Mouse (Mus musculus) liver, adult 2 months (tissue): ENCODE results near the gene Rph3al. TPM values are rescaled to one million over a fixed set of nuclear protein-coding genes. Genes with fewer than 3 reads are reported as not detected.

Experiments
- DNase-seq: peaks from one replicate; pipeline ENCODE4 v3.0.0-alpha.2; 2011; ENCODE audit warnings: low read depth, low spot score; ENCODE audit errors: extremely low read depth
- H3K27ac ChIP-seq: fragments of 200-500 bp; replicated peaks from 2 replicates; pipeline ENCODE4 v1.5.1; 2012; ENCODE audit warnings: low read depth, mild to moderate bottlenecking, control low read depth, inconsistent platforms, low read length; ENCODE audit not compliant: insufficient read depth
- H3K27me3 ChIP-seq: fragments of 200-500 bp; 2 replicates; pipeline ENCODE4 v1.6.1; 2012; ENCODE audit warnings: mild to moderate bottlenecking, moderate library complexity, low read length, inconsistent platforms; ENCODE audit not compliant: control insufficient read depth, insufficient read depth
- H3K36me3 ChIP-seq: fragments of 200-500 bp; 2 replicates; pipeline ENCODE4 v1.6.1; 2012; ENCODE audit warnings: low read length, inconsistent platforms; ENCODE audit not compliant: control insufficient read depth, insufficient read depth
- H3K4me1 ChIP-seq: fragments of 200-500 bp; 2 replicates; pipeline ENCODE4 v1.6.1; 2011; ENCODE audit warnings: low read length; ENCODE audit not compliant: control insufficient read depth, insufficient read depth
- H3K4me3 ChIP-seq: fragments of 200-500 bp; 2 replicates; pipeline ENCODE4 v1.5.1; 2011; ENCODE audit warnings: low read depth, mild to moderate bottlenecking, control low read depth, low read length, moderate library complexity; ENCODE audit not compliant: insufficient read depth
- H3K79me2 ChIP-seq: fragments of 200-500 bp; 2 replicates; pipeline ENCODE4 v1.6.1; 2012; ENCODE audit warnings: inconsistent platforms, mild to moderate bottlenecking, low read length, moderate library complexity; ENCODE audit not compliant: control insufficient read depth, insufficient read depth
- H3K9ac ChIP-seq: fragments of 200-500 bp; 2 replicates; pipeline ENCODE4 v1.6.1; 2012; ENCODE audit warnings: low read depth, mild to moderate bottlenecking, control low read depth, inconsistent platforms, low read length
- CTCF ChIP-seq: fragments of 200-500 bp; IDR thresholded peaks from 2 replicates; pipeline ENCODE4 v1.5.1; 2011; ENCODE audit warnings: low read depth, low read length, control low read depth
- POLR2A ChIP-seq: fragments of 200-500 bp; IDR thresholded peaks from 2 replicates; pipeline ENCODE4 v1.6.1; 2011; ENCODE audit warnings: low read length, control low read depth; ENCODE audit not compliant: insufficient read depth; ENCODE audit errors: extremely low read depth
- WGBS: fragments of 180-500 bp; shearing (Covaris S2); methylation state at CpG from one replicate; pipeline ENCODE4 v1.1.7; 2018; 5-methylcytosine and 5-hydroxymethylcytosine counted together
- polyA plus RNA-seq: library from polyadenylated mRNA; depleted of rRNA; stranded (reverse); fragments of >200 nt; gene quantifications from 2 replicates; pipeline ENCODE4 v1.2.3, GENCODE M21; 2012
- total RNA-seq: library from RNA; depleted of rRNA; stranded (reverse); fragments of >200 nt; gene quantifications from 2 replicates; pipeline ENCODE4 v1.2.3, GENCODE M21; 2014

Gene Rph3al
- total and polyA plus RNA-seq, 2 experiments: 1.3 to 2.4 TPM

GRCm38 (mm10) chr11:75881234-75881633 lies 57.0 kb downstream of the Rph3al start:
- Histone ChIP-seq H3K27me3 (no peaks in the 10 kb centered on the region), H3K36me3 (no peaks in the 10 kb centered on the region), H3K9ac (no peak overlapping the region), H3K79me2 (no peaks in the 10 kb centered on the region), H3K27ac (no peak overlapping the region), H3K4me3 (no peak overlapping the region), H3K4me1 (no peaks in the 10 kb centered on the region)
- no peak for DNase-seq
- 86% methylated on average over 3 of the region's 3 CpGs for WGBS
- TF ChIP-seq CTCF (no peak), POLR2A (no peak)

- H3K36me3 ChIP-seq: no peaks in the 10 kb centered on the region
- no peak for DNase-seq
- H3K4me3 ChIP-seq: no peak overlapping the region
- 72% methylated on average over 8 of the region's 8 CpGs for WGBS
- H3K27me3 ChIP-seq: no peaks in the 10 kb centered on the region
- no peak overlapping the region for H3K9ac ChIP-seq
- no peak for TF ChIP-seq POLR2A
- no peak for TF ChIP-seq CTCF
- no peaks in the 10 kb centered on the region for H3K4me1 ChIP-seq
- H3K79me2 ChIP-seq: no peaks in the 10 kb centered on the region
- H3K27ac ChIP-seq: no peak overlapping the region
Measured at GRCm38 (mm10) chr11:75880064-75880463, 58.2 kb downstream of the Rph3al start.

GRCm38 (mm10) chr11:75878460-75878859 lies 59.8 kb downstream of the Rph3al start:
- Histone ChIP-seq H3K36me3 (no peaks in the 10 kb centered on the region), H3K4me3 (no peak overlapping the region), H3K9ac (no peak overlapping the region), H3K79me2 (no peaks in the 10 kb centered on the region), H3K4me1 (no peaks in the 10 kb centered on the region), H3K27ac (no peak overlapping the region), H3K27me3 (no peaks in the 10 kb centered on the region)
- DNase-seq: no peak
- 91% methylated on average over 8 of the region's 8 CpGs for WGBS
- TF ChIP-seq CTCF (no peak), POLR2A (no peak)

GRCm38 (mm10) chr11:75876043-75876780 lies 62.0 kb downstream of the Rph3al start:
- H3K27ac ChIP-seq: no peak overlapping the region
- TF ChIP-seq POLR2A (no peak), CTCF (no peak)
- no peaks in the 10 kb centered on the region for H3K4me1 ChIP-seq
- H3K27me3 ChIP-seq: no peaks in the 10 kb centered on the region
- no peak overlapping the region for H3K9ac ChIP-seq
- no peaks in the 10 kb centered on the region for H3K36me3 ChIP-seq
- 63% methylated on average over 15 of the region's 15 CpGs for WGBS
- H3K79me2 ChIP-seq: no peaks in the 10 kb centered on the region
- no peak for DNase-seq
- H3K4me3 ChIP-seq: no peak overlapping the region

GRCm38 (mm10) chr11:75871688-75872087 lies 66.5 kb downstream of the Rph3al start:
- no peaks in the 10 kb centered on the region for H3K27me3 ChIP-seq
- H3K27ac ChIP-seq: no peak overlapping the region
- no peak overlapping the region for H3K9ac ChIP-seq
- no peak overlapping the region for H3K4me3 ChIP-seq
- no peaks in the 10 kb centered on the region for H3K79me2 ChIP-seq
- no peak for TF ChIP-seq POLR2A
- TF ChIP-seq CTCF: no peak
- no peaks in the 10 kb centered on the region for H3K36me3 ChIP-seq
- H3K4me1 ChIP-seq: no peaks in the 10 kb centered on the region
- WGBS: 92% methylated on average over 1 of the region's 1 CpGs
- no peak for DNase-seq

- Histone ChIP-seq H3K36me3 (no peaks in the 10 kb centered on the region), H3K27me3 (no peaks in the 10 kb centered on the region), H3K4me3 (no peak overlapping the region), H3K27ac (no peak overlapping the region), H3K79me2 (no peaks in the 10 kb centered on the region), H3K9ac (no peak overlapping the region), H3K4me1 (no peaks in the 10 kb centered on the region)
- WGBS: 89% methylated on average over 4 of the region's 4 CpGs
- DNase-seq: no peak
- TF ChIP-seq CTCF (no peak), POLR2A (no peak)
Measured at GRCm38 (mm10) chr11:75870947-75871346, 67.3 kb downstream of the Rph3al start.
